Mouse (Mus musculus) regulatory T cell (primary cell): ENCODE measurements around the gene Dlg2.

Experiments
- in situ Hi-C: fragments of 300-600 bp; cut with MboI, MseI; formaldehyde crosslinking; loops from one replicate; pipeline ENCODE4 v1.15.1; 2025; ENCODE audit warnings: high pct_unique_total_duplicates

The Dlg2 gene

GRCm38 (mm10) chr7:91720318-91720717 lies 1243.8 kb downstream of the Dlg2 start:
- in situ Hi-C loops = no loop called here

GRCm38 (mm10) chr7:91724397-91724796 lies 1247.9 kb downstream of the Dlg2 start:
- in situ Hi-C loops = no loop called here

GRCm38 (mm10) chr7:91740748-91741147 lies 1264.3 kb downstream of the Dlg2 start:
- in situ Hi-C loops = no loop called here

- in situ Hi-C loops = no loop called here
These were observed 1276.8 kb downstream of the Dlg2 start for GRCm38 (mm10) chr7:91753151-91753861.

- in situ Hi-C loops = no loop called here
These were observed 1291.2 kb downstream of the Dlg2 start for GRCm38 (mm10) chr7:91767648-91768047.

- in situ Hi-C loops = no loop called here
These were observed 1302.2 kb downstream of the Dlg2 start for GRCm38 (mm10) chr7:91778673-91779072.

- in situ Hi-C loops = no loop called here
These were observed 1308.1 kb downstream of the Dlg2 start for GRCm38 (mm10) chr7:91784617-91785016.

- in situ Hi-C loops = no loop called here
These were observed 1309.0 kb downstream of the Dlg2 start for GRCm38 (mm10) chr7:91785445-91785844.

- in situ Hi-C loops = no loop called here
These were observed 1309.4 kb downstream of the Dlg2 start for GRCm38 (mm10) chr7:91785871-91786270.

- in situ Hi-C loops = no loop called here
These were observed 1314.6 kb downstream of the Dlg2 start for GRCm38 (mm10) chr7:91790949-91791564.

GRCm38 (mm10) chr7:91806632-91807031 lies 1330.2 kb downstream of the Dlg2 start:
- in situ Hi-C loops = no loop called here

- in situ Hi-C loops = no loop called here
These were observed 1334.3 kb downstream of the Dlg2 start for GRCm38 (mm10) chr7:91810774-91811173.

GRCm38 (mm10) chr7:91818004-91818403 lies 1341.5 kb downstream of the Dlg2 start:
- in situ Hi-C loops = no loop called here

GRCm38 (mm10) chr7:91832207-91832606 lies 1355.7 kb downstream of the Dlg2 start:
- in situ Hi-C loops = no loop called here

- in situ Hi-C loops = no loop called here
These were observed 1369.3 kb downstream of the Dlg2 start for GRCm38 (mm10) chr7:91845723-91846122.

- in situ Hi-C loops = no loop called here
These were observed 1372.9 kb downstream of the Dlg2 start for GRCm38 (mm10) chr7:91849364-91849763.

GRCm38 (mm10) chr7:91853653-91854052 lies 1377.2 kb downstream of the Dlg2 start:
- in situ Hi-C loops = no loop called here

- in situ Hi-C loops = no loop called here
These were observed 1380.5 kb downstream of the Dlg2 start for GRCm38 (mm10) chr7:91856931-91857330.

GRCm38 (mm10) chr7:91862806-91863531 lies 1386.5 kb downstream of the Dlg2 start:
- in situ Hi-C loops = no loop called here

- in situ Hi-C loops = no loop called here
These were observed 1392.4 kb downstream of the Dlg2 start for GRCm38 (mm10) chr7:91868919-91869318.

GRCm38 (mm10) chr7:91876831-91877230 lies 1400.4 kb downstream of the Dlg2 start:
- in situ Hi-C loops = no loop called here

- in situ Hi-C loops = no loop called here
These were observed 1401.3 kb downstream of the Dlg2 start for GRCm38 (mm10) chr7:91877804-91878203.

GRCm38 (mm10) chr7:91886336-91886735 lies 1409.9 kb downstream of the Dlg2 start:
- in situ Hi-C loops = no loop called here
